Mouse (Mus musculus) erythroblast, embryonic 14.5 days (primary cell): Measurements from ENCODE around the gene Dock3.

ENCODE experiments used
- GATA1 ChIP-seq: IDR thresholded peaks from 2 replicates; pipeline ENCODE4 v1.6.1; 2012; ENCODE audit warnings: low read length, inconsistent platforms, mixed read lengths
- TAL1 ChIP-seq: IDR thresholded peaks from 3 replicates; pipeline ENCODE4 v1.6.1; 2012; ENCODE audit warnings: low read length, inconsistent platforms, mixed read lengths

DNA sequence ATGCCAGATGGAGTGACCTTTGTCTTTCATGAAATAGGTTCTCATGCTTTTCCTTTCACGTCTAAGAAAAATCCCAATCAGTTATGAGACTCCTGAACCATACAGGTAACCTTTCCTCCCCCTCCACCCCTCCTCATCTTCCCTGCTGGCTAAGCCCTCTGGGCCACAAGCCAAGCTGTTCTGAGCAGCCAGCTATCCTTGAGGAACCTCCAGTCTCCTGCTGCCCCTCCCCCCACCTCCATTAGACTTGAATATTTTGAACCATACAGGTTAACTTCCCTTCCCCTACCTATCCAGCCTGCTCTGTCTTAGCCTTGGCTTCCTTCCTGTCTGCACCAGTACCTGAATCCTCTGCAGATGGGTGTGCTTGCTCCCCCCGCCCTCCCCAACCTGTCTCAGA is 204.1 kb downstream of the Dock3 start:
- TF ChIP-seq GATA1 (no peak), TAL1 (no peak)
